In genomic region chr9:35354652-35355130, GRCm38 (mm10) we compare ENCODE assay signal across 11 mouse cellular contexts.
DNase-seq lines count a peak whose midpoint lies in the region; ATAC-seq lines count a peak whose summit lies in the region.
"Had no signal": no experiment of that assay in that cellular context is flagged by ENCODE, and none has a peak within 500 bp of the region (broad histone marks: within the 10 kb centered on the region; RNA-seq: fewer than 3 reads in every experiment).

No protein-coding gene starts in this region.

- peak; percentile 82; the same call in 1 of the 2 replicates for ATAC-seq in embryonic facial prominence, embryonic 11.5 days (replicated peaks; ENCODE audit: insufficient number of reproducible peaks, low FRiP score, low TSS enrichment, low read depth)
- peak; percentile 36 for ATAC-seq in lung, embryonic 16.5 days (ENCODE audit: low read depth)
- peak; percentile 51; the same call in 1 of the 2 replicates for ATAC-seq in hindbrain, embryonic 14.5 days (ENCODE audit: low FRiP score)

- H3K36me3 ChIP-seq in embryonic facial prominence, embryonic 11.5 days (replicated peaks; ENCODE audit: control insufficient read depth, insufficient read depth, low read depth, low read length) = no peaks in the 10 kb centered on the region
- no peaks in the 10 kb centered on the region for H3K36me3 ChIP-seq in embryonic facial prominence, embryonic 10.5 days (replicated peaks)
- no peaks in the 10 kb centered on the region for H3K36me3 ChIP-seq in lung, embryonic 16.5 days (ENCODE audit: control insufficient read depth, insufficient read depth, low read length)
- H3K36me3 ChIP-seq in hindbrain, embryonic 14.5 days (replicated peaks; ENCODE audit: control insufficient read depth, insufficient read depth) = no peaks in the 10 kb centered on the region

- no peaks in the 10 kb centered on the region for H3K9me3 ChIP-seq in embryonic facial prominence, embryonic 11.5 days (replicated peaks; ENCODE audit: control insufficient read depth, low read length)
- no peaks in the 10 kb centered on the region for H3K9me3 ChIP-seq in embryonic facial prominence, embryonic 10.5 days
- no peaks in the 10 kb centered on the region for H3K9me3 ChIP-seq in lung, embryonic 16.5 days (ENCODE audit: control insufficient read depth, low read length)
- H3K9me3 ChIP-seq in hindbrain, embryonic 14.5 days (ENCODE audit: control insufficient read depth, low read length) = no peaks in the 10 kb centered on the region

- 0 out of 2 replicates have a peak overlapping the region, but pooled peaks have one; percentile 13 for H3K27ac ChIP-seq in embryonic facial prominence, embryonic 11.5 days (replicated peaks; ENCODE audit: low read depth, low read length)
- H3K27ac ChIP-seq in embryonic facial prominence, embryonic 10.5 days (replicated peaks) = no peak overlapping the region; the same call in 1 of the 2 replicates
- no peak overlapping the region for H3K27ac ChIP-seq in lung, embryonic 16.5 days (ENCODE audit: low read length)
- H3K27ac ChIP-seq in hindbrain, embryonic 14.5 days = no peak overlapping the region

- DNase-seq in embryonic facial prominence, embryonic 11.5 days (ENCODE audit: low spot score) = no peak
- no peak for DNase-seq in embryonic facial prominence, embryonic 10.5 days (ENCODE audit: low spot score)
- no peak for DNase-seq in lung, postnatal 25 days (ENCODE audit: low spot score)
- peak; percentile 45 for DNase-seq in hindbrain, embryonic 14.5 days (ENCODE audit: low spot score)
- peak; percentile 84 for DNase-seq in retina, postnatal 1 day
- DNase-seq in frontal cortex, adult 2 months (ENCODE audit: extremely low spot score in 1 of 2, low spot score in 1 of 2) = no peak
- no peak for DNase-seq in embryo, embryonic 10.5 days (ENCODE audit: low spot score)
- DNase-seq: embryo, embryonic 11 days; kidney, adult 8-10 months; lung, adult 18-20 months had no signal

- no peak overlapping the region for H3K4me2 ChIP-seq in embryonic facial prominence, embryonic 11.5 days (ENCODE audit: low read depth, low read length)
- no peak overlapping the region for H3K4me2 ChIP-seq in lung, embryonic 16.5 days (ENCODE audit: low read depth, low read length)
- no peak overlapping the region for H3K4me2 ChIP-seq in hindbrain, embryonic 14.5 days (replicated peaks)

- H3K9ac ChIP-seq in embryonic facial prominence, embryonic 11.5 days (replicated peaks; ENCODE audit: low read length) = no peak overlapping the region
- H3K9ac ChIP-seq in lung, embryonic 16.5 days (ENCODE audit: low read length) = no peak overlapping the region
- H3K9ac ChIP-seq in hindbrain, embryonic 14.5 days = no peak overlapping the region

- H3K27me3 ChIP-seq in embryonic facial prominence, embryonic 11.5 days (ENCODE audit: control insufficient read depth, insufficient read depth, low read length) = no peaks in the 10 kb centered on the region
- H3K27me3 ChIP-seq in embryonic facial prominence, embryonic 10.5 days (replicated peaks; ENCODE audit: low read depth, poor library complexity, severe bottlenecking) = no peaks in the 10 kb centered on the region; the same call in 1 of the 2 replicates
- H3K27me3 ChIP-seq in lung, embryonic 16.5 days (ENCODE audit: control insufficient read depth, insufficient read depth, low read depth, low read length) = peaks cover 3% of the 10 kb centered on the region; the same call in 1 of the 2 replicates
- peaks cover 5% of the 10 kb centered on the region for H3K27me3 ChIP-seq in hindbrain, embryonic 14.5 days (ENCODE audit: control insufficient read depth, insufficient read depth, low read length)

- H3K4me3 ChIP-seq in embryonic facial prominence, embryonic 11.5 days (ENCODE audit: low read depth, low read length) = no peak overlapping the region
- H3K4me3 ChIP-seq in embryonic facial prominence, embryonic 10.5 days = no peak overlapping the region
- H3K4me3 ChIP-seq in lung, embryonic 16.5 days (ENCODE audit: low read length) = no peak overlapping the region
- H3K4me3 ChIP-seq in hindbrain, embryonic 14.5 days (replicated peaks; ENCODE audit: low read length) = no peak overlapping the region

- 70% methylated on average over 7 of the region's 7 CpGs for WGBS in embryonic facial prominence, embryonic 11.5 days
- WGBS in embryonic facial prominence, embryonic 10.5 days = 82% methylated on average over 7 of the region's 7 CpGs
- 37% methylated on average over 7 of the region's 7 CpGs for WGBS in lung, embryonic 16.5 days
- WGBS in hindbrain, embryonic 14.5 days = 51% methylated on average over 7 of the region's 7 CpGs

- H3K4me1 ChIP-seq in embryonic facial prominence, embryonic 11.5 days (ENCODE audit: control insufficient read depth, insufficient read depth, low read length) = no peaks in the 10 kb centered on the region; the same call in 1 of the 2 replicates
- peaks cover 26% of the 10 kb centered on the region for H3K4me1 ChIP-seq in embryonic facial prominence, embryonic 10.5 days
- peaks cover 4% of the 10 kb centered on the region for H3K4me1 ChIP-seq in lung, embryonic 16.5 days (replicated peaks; ENCODE audit: control insufficient read depth, insufficient read depth, low read length)
- 0 out of 2 replicates have a peak, but pooled peaks cover 4% of the 10 kb centered on the region for H3K4me1 ChIP-seq in hindbrain, embryonic 14.5 days (replicated peaks; ENCODE audit: control insufficient read depth, insufficient read depth, low read length)

Comparison
In these comparisons a context has a peak if more than half of its experiments do, and no peak if none do; other contexts are left out.
1. DNase-seq: peak in hindbrain, embryonic 14.5 days (single experiment) and retina, postnatal 1 day (single experiment); none in embryonic facial prominence, embryonic 11.5 days (single experiment), embryonic facial prominence, embryonic 10.5 days (single experiment), lung, postnatal 25 days (single experiment), frontal cortex, adult 2 months (0 of 2) and embryo, embryonic 10.5 days (single experiment).
2. Peak in every context shown above with its lines, with median percentiles within 50 percentile points of each other: ATAC-seq.